Mouse (Mus musculus): ENCODE results near the gene Sptssb.

DNA sequence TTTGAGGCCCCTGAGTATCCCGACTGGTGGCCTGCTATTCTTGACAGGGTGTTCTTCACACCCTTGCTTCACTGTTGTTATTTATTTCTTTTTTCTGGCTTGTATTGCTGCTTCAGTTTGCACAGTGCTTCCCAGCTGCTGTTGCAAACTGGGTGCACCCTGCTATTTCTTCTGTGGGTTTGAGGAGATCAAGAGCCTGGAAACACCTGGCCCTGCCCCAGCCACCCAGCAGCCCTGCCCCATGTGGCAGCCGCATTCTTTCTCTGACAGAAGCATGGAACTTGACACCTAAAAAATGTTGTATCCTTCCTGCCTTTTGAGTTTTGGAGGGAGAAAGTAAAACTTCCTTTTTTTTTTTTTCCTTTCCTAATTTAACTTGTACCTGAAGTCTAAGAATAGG lies 42.6 kb upstream of the Sptssb start:
- TF ChIP-seq CTCF (IDR thresholded peaks at IDR 0.05) = no peak
- no peak for TF ChIP-seq EP300 (IDR thresholded peaks at IDR 0.05)
